Mouse (Mus musculus) embryonic facial prominence, embryonic 13.5 days (tissue): ENCODE measurements around the gene Tmem50a. TPM values are rescaled to one million over a fixed set of nuclear protein-coding genes. Genes with fewer than 3 reads are reported as not detected.

ENCODE experiments used
- ATAC-seq: fragments of 200-750 bp; cut with Nextera tagmentation; 2 replicates; pipeline ENCODE4 v1.8.0; 2017; ENCODE audit warnings: low read depth; ENCODE audit not compliant: insufficient number of reproducible peaks, insufficient read depth, low FRiP score, low TSS enrichment
- H3K27ac ChIP-seq: fragments of 300-500 bp; sonication (generic); 2 replicates; pipeline ENCODE4 v1.5.1; 2015; ENCODE audit warnings: moderate library complexity, mild to moderate bottlenecking, inconsistent platforms
- H3K27me3 ChIP-seq: fragments of 300-500 bp; sonication (generic); 2 replicates; pipeline ENCODE4 v1.6.1; 2015; ENCODE audit warnings: mild to moderate bottlenecking, inconsistent platforms
- H3K36me3 ChIP-seq: fragments of 300-500 bp; sonication (generic); 2 replicates; pipeline ENCODE4 v1.6.1; 2015; ENCODE audit warnings: mild to moderate bottlenecking, inconsistent platforms
- H3K4me1 ChIP-seq: fragments of 300-500 bp; sonication (generic); 2 replicates; pipeline ENCODE4 v1.6.1; 2015; ENCODE audit warnings: inconsistent platforms
- H3K4me2 ChIP-seq: fragments of 300-500 bp; sonication (generic); 2 replicates; pipeline ENCODE4 v1.6.1; 2015; ENCODE audit warnings: moderate library complexity, mild to moderate bottlenecking, inconsistent platforms
- H3K4me3 ChIP-seq: fragments of 300-500 bp; sonication (generic); 2 replicates; pipeline ENCODE4 v1.5.1; 2015; ENCODE audit warnings: mild to moderate bottlenecking, inconsistent platforms
- H3K9ac ChIP-seq: fragments of 300-500 bp; sonication (generic); 2 replicates; pipeline ENCODE4 v1.6.1; 2015; ENCODE audit warnings: mild to moderate bottlenecking, inconsistent platforms
- H3K9me3 ChIP-seq: fragments of 300-500 bp; sonication (generic); 2 replicates; pipeline ENCODE4 v1.6.1; 2016; ENCODE audit warnings: inconsistent platforms
- WGBS: fragments of 180-500 bp; shearing (Covaris S2); methylation state at CpG from one replicate; pipeline ENCODE4 v1.1.7; 2015; ENCODE audit warnings: mixed read lengths; 5-methylcytosine and 5-hydroxymethylcytosine counted together
- polyA plus RNA-seq: library from polyadenylated mRNA; unstranded; fragments of >200 nt; fragmentation: Nextera tagmentation; extraction: Ambion mirVana; gene quantifications from 2 replicates; pipeline ENCODE4 v1.2.1, GENCODE M21; 2015

Gene Tmem50a
- polyA plus RNA-seq, 1 experiment from 2014 or later = 172 TPM

- peaks cover 52% of the 10 kb centered on the region for H3K36me3 ChIP-seq
- peaks cover 10% of the 10 kb centered on the region; the same call in 1 of the 2 replicates for H3K27me3 ChIP-seq
- ATAC-seq = no peak
- H3K27ac ChIP-seq = no peak overlapping the region
- no peak overlapping the region for H3K9ac ChIP-seq
- H3K4me3 ChIP-seq = no peak overlapping the region
- H3K4me2 ChIP-seq = no peak overlapping the region
- H3K4me1 ChIP-seq = no peaks in the 10 kb centered on the region; the same call in 1 of the 2 replicates
- 78% methylated on average over 17 of the region's 17 CpGs for WGBS
- no peaks in the 10 kb centered on the region for H3K9me3 ChIP-seq
Observed at GRCm38 (mm10) chr4:134937240-134938176, 22.7 kb upstream of the Tmem50a start.

GRCm38 (mm10) chr4:134930684-134931481, 16.1 kb upstream of the Tmem50a start, which contains the start of gene Syf2:
Gene Syf2, plus strand, starts transcription at chr4:134930898.
- under 1% methylated on average over 68 of the region's 68 CpGs for WGBS
- peak within 1 kb of the TSS; percentile 88 for H3K4me2 ChIP-seq
- H3K4me3 ChIP-seq = peak within 1 kb of the TSS; percentile 98
- H3K36me3 ChIP-seq = peaks cover 64% of the 10 kb centered on the region
- peak within 1 kb of the TSS; percentile 82 for H3K27ac ChIP-seq
- no peaks in the 10 kb centered on the region for H3K27me3 ChIP-seq
- peak within 1 kb of the TSS; percentile 88 for H3K9ac ChIP-seq
- peak; percentile 93 for ATAC-seq
- H3K4me1 ChIP-seq = peaks cover 18% of the 10 kb centered on the region
- no peaks in the 10 kb centered on the region for H3K9me3 ChIP-seq

- WGBS = 28% methylated on average over 9 of the region's 9 CpGs
- ATAC-seq = no peak
- Histone ChIP-seq H3K9ac (no peak overlapping the region), H3K27me3 (no peaks in the 10 kb centered on the region), H3K27ac (peak overlapping the region; percentile 82; the same call in 1 of the 2 replicates), H3K36me3 (peaks cover 64% of the 10 kb centered on the region), H3K4me1 (peaks cover 25% of the 10 kb centered on the region), H3K4me2 (peak overlapping the region; percentile 88), H3K9me3 (no peaks in the 10 kb centered on the region), H3K4me3 (peak overlapping the region; percentile 98)
Observed at GRCm38 (mm10) chr4:134930190-134930589, 15.4 kb upstream of the Tmem50a start.

GRCm38 (mm10) chr4:134929536-134929935, 14.7 kb upstream of the Tmem50a start:
- 79% methylated on average over 4 of the region's 4 CpGs for WGBS
- Histone ChIP-seq H3K36me3 (peaks cover 59% of the 10 kb centered on the region), H3K27me3 (no peaks in the 10 kb centered on the region), H3K4me1 (peaks cover 27% of the 10 kb centered on the region), H3K27ac (no peak overlapping the region), H3K4me3 (no peak overlapping the region), H3K4me2 (no peak overlapping the region), H3K9me3 (no peaks in the 10 kb centered on the region), H3K9ac (no peak overlapping the region)
- no peak for ATAC-seq

GRCm38 (mm10) chr4:134928464-134928836, 13.6 kb upstream of the Tmem50a start:
- Histone ChIP-seq H3K4me1 (peaks cover 27% of the 10 kb centered on the region), H3K4me2 (no peak overlapping the region), H3K4me3 (no peak overlapping the region), H3K9ac (no peak overlapping the region), H3K27ac (no peak overlapping the region), H3K36me3 (peaks cover 48% of the 10 kb centered on the region), H3K9me3 (no peaks in the 10 kb centered on the region), H3K27me3 (no peaks in the 10 kb centered on the region)
- ATAC-seq = no peak
- WGBS = 70% methylated on average over 1 of the region's 1 CpGs

GRCm38 (mm10) chr4:134927815-134928463, 13.1 kb upstream of the Tmem50a start:
- Histone ChIP-seq H3K4me3 (no peak overlapping the region), H3K4me1 (peaks cover 27% of the 10 kb centered on the region), H3K9ac (no peak overlapping the region), H3K4me2 (no peak overlapping the region), H3K36me3 (peaks cover 43% of the 10 kb centered on the region), H3K27ac (no peak overlapping the region), H3K9me3 (no peaks in the 10 kb centered on the region), H3K27me3 (no peaks in the 10 kb centered on the region)
- 72% methylated on average over 5 of the region's 5 CpGs for WGBS
- ATAC-seq = no peak

- H3K9ac ChIP-seq = peak overlapping the region; percentile 61
- no peaks in the 10 kb centered on the region for H3K9me3 ChIP-seq
- H3K4me2 ChIP-seq = peak overlapping the region; percentile 84
- H3K4me3 ChIP-seq = peak overlapping the region; percentile 100
- 72% methylated on average over 8 of the region's 8 CpGs for WGBS
- no peaks in the 10 kb centered on the region for H3K27me3 ChIP-seq
- peaks cover 21% of the 10 kb centered on the region for H3K4me1 ChIP-seq
- peaks cover 35% of the 10 kb centered on the region for H3K36me3 ChIP-seq
- ATAC-seq = no peak
- no peak overlapping the region for H3K27ac ChIP-seq
Observed at GRCm38 (mm10) chr4:134925206-134925605, 10.4 kb upstream of the Tmem50a start.

GRCm38 (mm10) chr4:134924019-134924741, 9.4 kb upstream of the Tmem50a start:
- WGBS = under 1% methylated on average over 75 of the region's 75 CpGs
- Histone ChIP-seq H3K36me3 (peaks cover 35% of the 10 kb centered on the region), H3K9ac (peak overlapping the region; percentile 99), H3K27ac (peak overlapping the region; percentile 93), H3K4me1 (peaks cover 21% of the 10 kb centered on the region), H3K4me2 (peak overlapping the region; percentile 84), H3K4me3 (peak overlapping the region; percentile 100), H3K9me3 (no peaks in the 10 kb centered on the region), H3K27me3 (no peaks in the 10 kb centered on the region)
- no peak for ATAC-seq

GRCm38 (mm10) chr4:134923258-134924018, 8.6 kb upstream of the Tmem50a start, which contains the start of gene Rsrp1:
Gene Rsrp1, plus strand, starts transcription at chr4:134923592.
- under 1% methylated on average over 64 of the region's 64 CpGs for WGBS
- H3K4me3 ChIP-seq = peak within 1 kb of the TSS; percentile 100
- ATAC-seq = peak; percentile 88
- peak within 1 kb of the TSS; percentile 99 for H3K9ac ChIP-seq
- peak within 1 kb of the TSS; percentile 96 for H3K27ac ChIP-seq
- no peaks in the 10 kb centered on the region for H3K9me3 ChIP-seq
- peaks cover 21% of the 10 kb centered on the region for H3K4me1 ChIP-seq
- H3K36me3 ChIP-seq = peaks cover 33% of the 10 kb centered on the region
- no peaks in the 10 kb centered on the region for H3K27me3 ChIP-seq
- H3K4me2 ChIP-seq = peak within 1 kb of the TSS; percentile 84

- no peaks in the 10 kb centered on the region for H3K9me3 ChIP-seq
- H3K4me1 ChIP-seq = peaks cover 21% of the 10 kb centered on the region
- H3K27me3 ChIP-seq = no peaks in the 10 kb centered on the region
- under 1% methylated on average over 13 of the region's 13 CpGs for WGBS
- H3K9ac ChIP-seq = peak overlapping the region; percentile 99
- H3K27ac ChIP-seq = peak overlapping the region; percentile 96
- peak overlapping the region; percentile 69 for H3K4me2 ChIP-seq
- H3K36me3 ChIP-seq = peaks cover 27% of the 10 kb centered on the region
- ATAC-seq = no peak
- H3K4me3 ChIP-seq = peak overlapping the region; percentile 100
Observed at GRCm38 (mm10) chr4:134922925-134923244, 8.1 kb upstream of the Tmem50a start.
